Mouse (Mus musculus) left cerebral cortex, adult 2 months (tissue): ENCODE results near the gene Cers6. TPM values are rescaled to one million over a fixed set of nuclear protein-coding genes. Genes with fewer than 3 reads are reported as not detected.

Source experiments
- DNase-seq, 2 experiments: peaks; one replicate each; pipeline ENCODE4 v3.0.0; 2021 to 2022; ENCODE audit warnings: low spot score in 2 of 2, mixed read lengths in 1 of 2; ENCODE audit errors: extremely low spot score in 1 of 2
- H3K27ac ChIP-seq: fragments of 200-600 bp; 2 replicates; pipeline ENCODE4 v1.8.1; 2022
- H3K4me3 ChIP-seq: fragments of 200-600 bp; 2 replicates; pipeline ENCODE4 v1.8.1; 2022
- CTCF ChIP-seq: fragments of 200-600 bp; IDR thresholded peaks from 2 replicates; pipeline ENCODE4 v1.8.1; 2022; ENCODE audit warnings: antibody characterized with exemption, mild to moderate bottlenecking, moderate library complexity
- intact Hi-C: fragments of 180-260 bp; cut with DNase I; formaldehyde crosslinking; loops from one replicate; pipeline ENCODE4 v1.15.1; 2025
- total RNA-seq, 2 experiments: library from RNA; stranded (reverse); gene quantifications; 2 replicates each; pipeline ENCODE4 v1.2.3; 2021

The Cers6 gene
- total RNA-seq, 2 experiments from 2014 or later, result 69.3 to 82.7 TPM

DNA sequence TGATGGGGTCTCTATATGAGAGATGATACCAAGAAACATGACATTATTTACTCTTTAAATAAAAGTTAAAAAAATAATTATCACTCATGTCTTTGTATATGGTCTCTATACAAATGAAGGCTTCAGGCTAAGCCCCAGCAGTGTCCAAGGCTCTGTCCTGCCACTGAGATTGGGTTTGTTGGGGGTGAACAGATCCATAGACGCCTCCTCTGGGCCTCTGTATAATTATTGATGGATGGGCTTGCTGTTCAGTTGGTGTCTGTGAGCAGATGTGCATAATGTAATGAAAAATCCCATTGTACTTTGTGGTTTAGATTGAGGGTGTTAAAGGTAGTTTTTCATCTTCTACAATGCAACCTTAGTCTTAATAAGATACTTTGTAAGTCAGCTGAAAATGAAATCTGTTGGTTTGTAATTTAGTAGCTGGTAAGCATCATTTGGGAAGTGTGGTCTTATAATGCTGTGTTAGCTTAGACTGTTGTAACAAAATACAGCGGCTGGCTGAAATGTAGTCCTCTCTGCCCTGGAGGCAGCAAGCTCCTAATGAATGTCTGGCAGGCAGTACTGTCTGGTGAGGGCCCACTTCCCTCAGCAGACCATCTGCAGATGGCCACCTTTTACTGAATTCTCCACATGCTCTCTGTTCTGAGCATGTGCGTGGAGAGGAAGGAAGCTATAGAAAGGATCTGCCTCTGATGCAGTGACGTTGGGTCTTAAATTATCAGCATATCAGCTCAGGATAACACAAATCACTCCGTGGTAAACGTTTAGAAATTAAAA lies 181.3 kb downstream of the Cers6 start:
- intact Hi-C loops, result loop anchor here (5.0 kb wide), 2 partner anchors 180 to 260 kb away; partner anchors contain the start of gene Cers6
- no peak for TF ChIP-seq CTCF
- no peak for DNase-seq
- H3K4me3 ChIP-seq, result no peak overlapping the region
- H3K27ac ChIP-seq, result no peak overlapping the region

- Histone ChIP-seq H3K27ac (no peak overlapping the region), H3K4me3 (no peak overlapping the region)
- intact Hi-C loops, result loop anchor here (5.0 kb wide), 2 partner anchors 181 to 261 kb away; partner anchors contain the start of gene Cers6
- no peak for DNase-seq
- TF ChIP-seq CTCF, result peak; percentile 72
These were observed 182.3 kb downstream of the Cers6 start for GRCm38 (mm10) chr2:69043431-69044118.

DNA sequence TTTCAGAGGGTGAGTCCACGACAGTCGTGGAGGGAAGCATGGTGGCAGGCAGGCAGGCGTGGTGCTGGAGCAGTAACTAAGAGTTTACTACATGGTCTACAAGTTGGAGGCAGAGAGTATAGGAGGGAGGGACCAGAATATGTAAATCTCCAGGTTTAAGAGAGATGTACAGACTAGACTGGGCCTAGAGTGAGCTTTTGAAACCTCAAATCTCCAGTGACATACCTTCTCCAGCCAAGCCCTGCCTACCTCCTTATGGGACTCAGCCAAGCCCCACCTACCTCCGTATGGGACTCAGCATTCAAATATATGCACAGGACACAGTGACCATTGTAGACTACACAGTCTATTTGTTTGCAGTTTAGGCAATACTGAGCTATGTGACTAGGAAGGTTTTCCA lies 184.7 kb downstream of the Cers6 start:
- intact Hi-C loops, result no loop called here
- Histone ChIP-seq H3K4me3 (no peak overlapping the region), H3K27ac (no peak overlapping the region)
- no peak for DNase-seq
- no peak for TF ChIP-seq CTCF

GRCm38 (mm10) chr2:69047297-69047696 lies 186.1 kb downstream of the Cers6 start:
- intact Hi-C loops, result no loop called here
- TF ChIP-seq CTCF, result no peak
- 0 out of 2 replicates have a peak overlapping the region, but pooled peaks have one; percentile 7 for H3K27ac ChIP-seq
- no peak overlapping the region for H3K4me3 ChIP-seq
- DNase-seq, result no peak

GRCm38 (mm10) chr2:69047805-69048204 lies 186.6 kb downstream of the Cers6 start:
- H3K4me3 ChIP-seq, result no peak overlapping the region
- intact Hi-C loops, result no loop called here
- no peak overlapping the region for H3K27ac ChIP-seq
- no peak for TF ChIP-seq CTCF
- no peak for DNase-seq

GRCm38 (mm10) chr2:69049179-69049578 lies 187.9 kb downstream of the Cers6 start:
- Histone ChIP-seq H3K27ac (no peak overlapping the region; the same call in 1 of the 2 replicates), H3K4me3 (no peak overlapping the region)
- intact Hi-C loops, result no loop called here
- DNase-seq, result no peak
- no peak for TF ChIP-seq CTCF

- intact Hi-C loops, result no loop called here
- TF ChIP-seq CTCF, result no peak
- Histone ChIP-seq H3K4me3 (no peak overlapping the region), H3K27ac (no peak overlapping the region)
- DNase-seq, result no peak
These were observed 188.9 kb downstream of the Cers6 start for GRCm38 (mm10) chr2:69050189-69050588.

- intact Hi-C loops, result no loop called here
- no peak overlapping the region for H3K27ac ChIP-seq
- DNase-seq, result no peak
- H3K4me3 ChIP-seq, result no peak overlapping the region
- no peak for TF ChIP-seq CTCF
These were observed 190.4 kb downstream of the Cers6 start for GRCm38 (mm10) chr2:69051596-69051995.

DNA sequence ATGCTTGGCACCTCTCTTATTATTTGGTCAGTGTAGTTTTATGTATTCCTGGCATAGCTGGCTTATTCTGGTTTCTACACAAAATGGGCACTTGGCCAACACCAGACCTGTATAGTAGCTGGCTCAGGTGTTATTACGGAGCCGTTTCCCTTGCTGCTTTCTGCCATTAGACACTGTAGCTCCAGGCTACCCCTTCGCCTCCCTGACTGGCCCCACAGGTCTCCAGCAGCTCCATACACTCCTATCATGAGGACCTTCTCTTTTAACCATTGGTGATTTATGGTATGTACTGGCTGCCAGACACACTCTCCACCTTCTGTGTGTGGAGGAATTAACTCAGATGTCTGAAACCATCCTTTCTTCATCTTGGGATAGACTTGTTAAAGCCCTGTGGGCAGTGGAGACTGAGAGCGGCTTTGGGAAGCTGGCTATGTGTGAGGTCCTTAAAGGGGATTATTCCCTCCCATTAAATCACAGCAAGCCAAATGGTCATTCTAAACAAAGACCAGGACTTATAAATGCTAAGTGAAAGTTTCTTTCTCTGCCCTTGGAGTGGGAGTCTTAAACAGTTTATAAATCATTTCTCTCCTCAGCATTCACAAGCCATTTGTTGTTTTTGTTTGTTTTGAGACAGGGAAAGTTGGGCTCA lies 192.1 kb downstream of the Cers6 start:
- DNase-seq, result no peak
- H3K27ac ChIP-seq, result no peak overlapping the region
- intact Hi-C loops, result no loop called here
- H3K4me3 ChIP-seq, result no peak overlapping the region
- TF ChIP-seq CTCF, result no peak

GRCm38 (mm10) chr2:69054279-69054678 lies 193.0 kb downstream of the Cers6 start:
- peak in 1 of 2 experiments; percentile 37 for DNase-seq

GRCm38 (mm10) chr2:69055174-69055573 lies 193.9 kb downstream of the Cers6 start:
- intact Hi-C loops, result no loop called here
- Histone ChIP-seq H3K4me3 (no peak overlapping the region), H3K27ac (no peak overlapping the region)
- no peak for TF ChIP-seq CTCF
- no peak for DNase-seq

More at GRCm38 (mm10) chr2:69054279-69054678, 193.0 kb downstream of the Cers6 start:
- H3K27ac ChIP-seq, result no peak overlapping the region
- H3K4me3 ChIP-seq, result no peak overlapping the region
- intact Hi-C loops, result no loop called here
- TF ChIP-seq CTCF, result no peak

GRCm38 (mm10) chr2:69061313-69061712 lies 200.1 kb downstream of the Cers6 start:
- no peak for DNase-seq
- H3K27ac ChIP-seq, result no peak overlapping the region
- intact Hi-C loops, result loop anchor here (5.0 kb wide), 1 partner anchor 279 kb away; no protein-coding TSS in a partner anchor
- no peak overlapping the region for H3K4me3 ChIP-seq
- TF ChIP-seq CTCF, result peak; percentile 57
